In genomic region chr9:65508449-65508848, GRCm38 (mm10) we compare ENCODE assay signal across 22 mouse cellular contexts. TPM values are rescaled to one million over a fixed set of nuclear protein-coding genes. Genes with fewer than 3 reads are reported as not detected.
A peak's percentile ranks its signal among the peaks of the same experiment; 100 is the strongest.
DNase-seq lines count a peak whose midpoint lies in the region; ATAC-seq and TF ChIP-seq lines count a peak whose summit lies in the region.
"Had no signal": no experiment of that assay in that cellular context is flagged by ENCODE, and none has a peak within 500 bp of the region (broad histone marks: within the 10 kb centered on the region; RNA-seq: fewer than 3 reads in every experiment).

No protein-coding gene starts in this region.

- no peak overlapping the region for H3K4me3 ChIP-seq in lung, embryonic 14.5 days (ENCODE audit: low read depth, low read length)
- no peak overlapping the region for H3K4me3 ChIP-seq in intestine, embryonic 16.5 days (ENCODE audit: low read length)
- no peak overlapping the region for H3K4me3 ChIP-seq in stomach, postnatal 0 days (ENCODE audit: low read depth, low read length)
- H3K4me3 ChIP-seq: embryonic facial prominence, embryonic 10.5 days; forebrain, embryonic 13.5 days; heart, embryonic 12.5 days; hindbrain, embryonic 10.5 days had no signal

- no peaks in the 10 kb centered on the region for H3K36me3 ChIP-seq in lung, embryonic 14.5 days (ENCODE audit: insufficient read depth)
- H3K36me3 ChIP-seq in intestine, embryonic 16.5 days (ENCODE audit: control insufficient read depth, insufficient read depth, low read length): no peaks in the 10 kb centered on the region
- H3K36me3 ChIP-seq in stomach, postnatal 0 days (ENCODE audit: control insufficient read depth, insufficient read depth, low read length): no peaks in the 10 kb centered on the region
- H3K36me3 ChIP-seq: embryonic facial prominence, embryonic 10.5 days; heart, embryonic 12.5 days; hindbrain, embryonic 10.5 days had no signal

- H3K4me1 ChIP-seq in lung, embryonic 14.5 days (ENCODE audit: insufficient read depth): 0 out of 2 replicates have a peak, but pooled peaks cover 6% of the 10 kb centered on the region
- H3K4me1 ChIP-seq in intestine, embryonic 16.5 days (ENCODE audit: control insufficient read depth, insufficient read depth, low read length): peaks cover 7% of the 10 kb centered on the region; the same call in 1 of the 2 replicates
- no peaks in the 10 kb centered on the region for H3K4me1 ChIP-seq in stomach, postnatal 0 days (replicated peaks; ENCODE audit: control insufficient read depth, insufficient read depth)
- H3K4me1 ChIP-seq: forebrain, embryonic 13.5 days had no signal

- no peak for ATAC-seq in lung, embryonic 14.5 days (ENCODE audit: insufficient read depth)
- ATAC-seq in intestine, embryonic 16.5 days: peak; percentile 58
- no peak; the same call in 1 of the 2 replicates for ATAC-seq in stomach, postnatal 0 days (ENCODE audit: low FRiP score, low TSS enrichment)
- ATAC-seq: forebrain, embryonic 13.5 days; forebrain, postnatal 0 days had no signal

- H3K27me3 ChIP-seq in lung, embryonic 14.5 days (ENCODE audit: insufficient read depth, low read length): no peaks in the 10 kb centered on the region
- no peaks in the 10 kb centered on the region for H3K27me3 ChIP-seq in intestine, embryonic 16.5 days (replicated peaks; ENCODE audit: control insufficient read depth, insufficient read depth, low read length)
- H3K27me3 ChIP-seq in stomach, postnatal 0 days (ENCODE audit: control insufficient read depth, insufficient read depth, low read length): no peaks in the 10 kb centered on the region
- H3K27me3 ChIP-seq: forebrain, embryonic 13.5 days had no signal

- WGBS in lung, embryonic 14.5 days: 30% methylated on average over 7 of the region's 7 CpGs
- WGBS in intestine, embryonic 16.5 days: 35% methylated on average over 7 of the region's 7 CpGs
- WGBS in stomach, postnatal 0 days: 23% methylated on average over 7 of the region's 7 CpGs

- no peak for TF ChIP-seq EP300 in stomach, postnatal 0 days (optimal IDR thresholded peaks at IDR 0.05)

- no peak for TF ChIP-seq CTCF in lung, embryonic 14.5 days (IDR thresholded peaks at IDR 0.05; ENCODE audit: low read depth)
- TF ChIP-seq CTCF in stomach, postnatal 0 days (IDR thresholded peaks at IDR 0.05; ENCODE audit: low read depth): no peak

- no peak overlapping the region for H3K9ac ChIP-seq in lung, embryonic 14.5 days
- H3K9ac ChIP-seq in intestine, embryonic 16.5 days (ENCODE audit: low read depth, low read length): 0 out of 2 replicates have a peak overlapping the region, but pooled peaks have one; percentile 21
- no peak overlapping the region for H3K9ac ChIP-seq in stomach, postnatal 0 days (ENCODE audit: low read length)
- H3K9ac ChIP-seq: forebrain, embryonic 13.5 days; forebrain, postnatal 0 days; heart, embryonic 12.5 days; hindbrain, embryonic 14.5 days had no signal

- no peaks in the 10 kb centered on the region for H3K9me3 ChIP-seq in lung, embryonic 14.5 days (ENCODE audit: low read depth, low read length)
- no peaks in the 10 kb centered on the region for H3K9me3 ChIP-seq in intestine, embryonic 16.5 days (ENCODE audit: control insufficient read depth, low read length)
- no peaks in the 10 kb centered on the region for H3K9me3 ChIP-seq in stomach, postnatal 0 days (ENCODE audit: control insufficient read depth, low read length)
- H3K9me3 ChIP-seq: embryonic facial prominence, embryonic 10.5 days; forebrain, embryonic 13.5 days; heart, embryonic 12.5 days; hindbrain, embryonic 10.5 days had no signal

- no peak overlapping the region for H3K4me2 ChIP-seq in lung, embryonic 14.5 days
- H3K4me2 ChIP-seq in intestine, embryonic 16.5 days (ENCODE audit: low read depth, low read length): no peak overlapping the region
- H3K4me2 ChIP-seq in stomach, postnatal 0 days (replicated peaks; ENCODE audit: low read depth): no peak overlapping the region
- H3K4me2 ChIP-seq: forebrain, embryonic 13.5 days; heart, embryonic 12.5 days; hindbrain, embryonic 14.5 days had no signal

- peak; percentile 41 for DNase-seq in lung, embryonic 14.5 days
- DNase-seq in lung, adult 18-20 months: no peak
- peak; percentile 30 for DNase-seq in urinary bladder, adult 2 months (ENCODE audit: low spot score)
- no peak for DNase-seq in urinary bladder, postnatal 4 days (ENCODE audit: low spot score in 2 of 2)
- DNase-seq in stomach, postnatal 0 days (ENCODE audit: low spot score): peak; percentile 38
- no peak for DNase-seq in right cerebral cortex, adult 18-20 months
- DNase-seq in gastrocnemius, postnatal 10 days: no peak
- DNase-seq: adrenal gland, adult 8-10 months; cerebellum, adult 2 months; forebrain, postnatal 0 days; gastrocnemius, postnatal 14 days had no signal

- H3K27ac ChIP-seq in lung, embryonic 14.5 days (ENCODE audit: low read depth): no peak overlapping the region
- no peak overlapping the region for H3K27ac ChIP-seq in intestine, embryonic 16.5 days (ENCODE audit: low read length)
- peak overlapping the region; percentile 13; the same call in 1 of the 2 replicates for H3K27ac ChIP-seq in stomach, postnatal 0 days (replicated peaks)
- H3K27ac ChIP-seq: embryonic facial prominence, embryonic 10.5 days; forebrain, embryonic 13.5 days; hindbrain, embryonic 10.5 days; hindbrain, embryonic 14.5 days had no signal

RNA-seq across cellular contexts. Expression of gene Ankdd1a, which starts 11.5 kb away (rescaled TPM):
- polyA plus RNA-seq in lung, embryonic 14.5 days (2014; fragmentation: Nextera tagmentation; extraction: Ambion mirVana): 0.12 TPM in 1 of 2 replicates, not detected in the other
- 21.8 and 33.9 TPM in 2 replicates for polyA plus RNA-seq in urinary bladder, adult 2 months (2012; rRNA removed)
- polyA plus RNA-seq in intestine, embryonic 16.5 days (2015; fragmentation: Nextera tagmentation; extraction: Ambion mirVana): not detected in 2 replicates
- polyA plus RNA-seq in stomach, postnatal 0 days (2015; fragmentation: Nextera tagmentation; extraction: Ambion mirVana): 0.18 and 0.35 TPM in 2 replicates
- total RNA-seq in gastrocnemius, postnatal 10 days (2021): not detected
- total RNA-seq: ES-E14; gastrocnemius, postnatal 14 days; heart, adult 8-10 months; heart, postnatal 25 days had no signal
- polyA plus RNA-seq: embryonic facial prominence, embryonic 10.5 days; embryonic facial prominence, embryonic 14.5 days; forebrain, embryonic 13.5 days; heart, embryonic 12.5 days; heart, embryonic 16.5 days; hindbrain, embryonic 10.5 days had no signal

RNA-seq across cellular contexts. Expression of gene Spg21, which starts 47.7 kb away (rescaled TPM):
- 92.8 and 107 TPM in 2 replicates for polyA plus RNA-seq in lung, embryonic 14.5 days (2014; fragmentation: Nextera tagmentation; extraction: Ambion mirVana)
- polyA plus RNA-seq in urinary bladder, adult 2 months (2012; rRNA removed): 42.6 and 46.8 TPM in 2 replicates
- 95.1 and 107 TPM in 2 replicates for polyA plus RNA-seq in intestine, embryonic 16.5 days (2015; fragmentation: Nextera tagmentation; extraction: Ambion mirVana)
- 62.3 and 67.7 TPM in 2 replicates for polyA plus RNA-seq in stomach, postnatal 0 days (2015; fragmentation: Nextera tagmentation; extraction: Ambion mirVana)
- 10 to 100 TPM; 48.1 to 59.8 TPM for total RNA-seq in gastrocnemius, postnatal 10 days (2021)

Comparison
In these comparisons a context has a peak if more than half of its experiments do, and no peak if none do; other contexts are left out.
1. DNase-seq: peak in lung, embryonic 14.5 days (single experiment), urinary bladder, adult 2 months (single experiment) and stomach, postnatal 0 days (single experiment); none in lung, adult 18-20 months (0 of 2), urinary bladder, postnatal 4 days (0 of 2), right cerebral cortex, adult 18-20 months (single experiment) and gastrocnemius, postnatal 10 days (single experiment).
2. RNA of gene Ankdd1a, which starts 11.5 kb away (polyA plus RNA-seq): 21.8 to 33.9 TPM in urinary bladder, adult 2 months; 0.18 to 0.35 TPM in stomach, postnatal 0 days, 0.12 TPM in lung, embryonic 14.5 days and not detected in intestine, embryonic 16.5 days; every median in the first group is over 10 times any median in the second.